Mouse (Mus musculus): ENCODE data around the gene Dcaf8.

DNA sequence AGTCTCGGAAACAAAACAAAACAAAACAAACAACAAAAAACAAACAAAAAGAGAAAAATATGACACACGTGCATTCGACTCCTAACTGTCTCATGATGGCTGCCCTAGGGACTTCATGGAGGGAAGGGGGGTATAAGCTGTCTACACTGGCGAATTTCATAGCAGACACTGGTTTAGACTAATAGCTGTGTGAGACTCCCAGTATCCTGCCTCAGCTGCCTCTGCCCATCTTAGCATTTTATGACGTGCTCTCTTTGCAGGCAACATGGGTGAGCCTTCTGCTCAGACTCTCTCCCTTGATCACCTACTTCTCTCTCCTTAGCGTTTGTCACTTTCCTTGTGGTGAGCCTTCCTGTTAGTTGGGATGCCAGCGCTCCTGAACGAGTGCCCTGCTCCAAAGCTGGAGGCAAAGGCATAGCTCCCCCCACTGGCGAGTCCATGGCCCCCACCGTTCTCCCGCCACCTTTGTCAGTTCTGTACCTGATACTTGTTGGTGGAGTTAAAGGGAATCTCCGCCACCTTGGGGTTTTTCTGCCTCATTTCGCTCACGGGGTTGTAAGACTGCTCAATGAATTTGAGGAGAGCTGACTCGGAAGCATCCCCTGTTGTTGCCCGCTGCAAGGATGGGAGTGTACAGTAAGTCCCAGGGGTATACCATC, 95.8 kb downstream of the Dcaf8 start:
- no peak for TF ChIP-seq CTCF (IDR thresholded peaks at IDR 0.05; ENCODE audit: control insufficient read depth, insufficient read depth, low read length)
- no peak for TF ChIP-seq POLR2A (IDR thresholded peaks at IDR 0.05; ENCODE audit: borderline replicate concordance, control insufficient read depth, low read depth, low read length)
